12 mouse cellular contexts compared by ENCODE assay signal in the genomic region with DNA sequence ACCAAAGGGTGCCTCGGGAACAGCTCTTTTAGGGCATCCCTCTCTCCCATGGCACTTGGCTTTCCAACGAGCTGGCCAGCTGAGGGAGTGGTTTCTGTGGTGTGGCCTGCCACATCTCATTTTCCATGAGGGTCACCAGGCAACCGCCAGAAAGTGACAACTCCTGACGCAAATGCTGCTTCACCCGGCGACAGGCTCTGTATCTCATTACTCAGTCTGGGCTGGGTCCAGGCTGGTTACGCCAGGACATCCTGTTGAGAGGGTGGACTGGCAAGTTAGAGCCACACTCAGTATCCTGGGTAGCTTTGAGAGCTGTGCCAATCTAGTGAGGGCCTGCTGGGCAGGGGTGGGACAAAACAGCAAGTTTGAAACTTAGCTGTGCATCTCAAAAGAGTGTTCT.
DNase-seq lines count a peak whose midpoint lies in the region.
"Had no signal": no experiment of that assay in that cellular context is flagged by ENCODE, and none has a peak within 500 bp of the region (broad histone marks: within the 10 kb centered on the region; RNA-seq: fewer than 3 reads in every experiment).

No protein-coding gene starts in this region.

- no peaks in the 10 kb centered on the region for H3K27me3 ChIP-seq in heart, embryonic 10.5 days (ENCODE audit: insufficient read depth, poor library complexity, severe bottlenecking)
- H3K27me3 ChIP-seq: limb, embryonic 12.5 days; neural tube, embryonic 12.5 days had no signal

- peak; percentile 93 for DNase-seq in heart, adult 11 months
- no peak for DNase-seq in heart, embryonic 10.5 days (ENCODE audit: low spot score)
- peak; percentile 15 for DNase-seq in retina, postnatal 1 day
- DNase-seq in retina, embryonic 14.5 days (ENCODE audit: low spot score): no peak
- DNase-seq in kidney, postnatal 10 days: peak; percentile 34
- DNase-seq in skeletal muscle tissue, adult 2 months (ENCODE audit: low read depth, low spot score): peak; percentile 90
- DNase-seq in c-Kit-positive CD71-positive TER-119-positive erythroid progenitor cells, embryonic 14.5 days (ENCODE audit: low spot score): no peak
- no peak for DNase-seq in layer of hippocampus, postnatal 36 days
- DNase-seq: right cerebral cortex, postnatal 4 days had no signal

- no peak overlapping the region for H3K27ac ChIP-seq in heart, embryonic 10.5 days
- H3K27ac ChIP-seq: heart, adult 2 months; limb, embryonic 12.5 days; neural tube, embryonic 12.5 days had no signal

- peaks cover 41% of the 10 kb centered on the region for H3K4me1 ChIP-seq in heart, embryonic 10.5 days
- H3K4me1 ChIP-seq: neural tube, embryonic 12.5 days had no signal

- 24% methylated on average over 7 of the region's 7 CpGs for WGBS in heart, embryonic 10.5 days

- H3K4me3 ChIP-seq in heart, embryonic 10.5 days: no peak overlapping the region
- H3K4me3 ChIP-seq: heart, adult 2 months; limb, embryonic 12.5 days; neural tube, embryonic 12.5 days had no signal

- H3K9me3 ChIP-seq in heart, embryonic 10.5 days: no peaks in the 10 kb centered on the region
- H3K9me3 ChIP-seq: limb, embryonic 12.5 days; neural tube, embryonic 12.5 days had no signal

- no peaks in the 10 kb centered on the region for H3K36me3 ChIP-seq in heart, embryonic 10.5 days
- H3K36me3 ChIP-seq: limb, embryonic 12.5 days; neural tube, embryonic 12.5 days had no signal

Comparison
In these comparisons a context has a peak if more than half of its experiments do, and no peak if none do; other contexts are left out.
1. DNase-seq: peak in heart, adult 11 months (single experiment), retina, postnatal 1 day (single experiment), kidney, postnatal 10 days (single experiment) and skeletal muscle tissue, adult 2 months (single experiment); none in heart, embryonic 10.5 days (single experiment), retina, embryonic 14.5 days (single experiment), c-Kit-positive CD71-positive TER-119-positive erythroid progenitor cells, embryonic 14.5 days (single experiment) and layer of hippocampus, postnatal 36 days (0 of 2).